Mouse (Mus musculus): ENCODE measurements at regions not wholly inside any gene's neighbourhood (a gene's known extent, or its start where the extent isn't known, plus 50 kb on each side); places are given as distances from the start of the nearest gene placed in this dataset.

DNA sequence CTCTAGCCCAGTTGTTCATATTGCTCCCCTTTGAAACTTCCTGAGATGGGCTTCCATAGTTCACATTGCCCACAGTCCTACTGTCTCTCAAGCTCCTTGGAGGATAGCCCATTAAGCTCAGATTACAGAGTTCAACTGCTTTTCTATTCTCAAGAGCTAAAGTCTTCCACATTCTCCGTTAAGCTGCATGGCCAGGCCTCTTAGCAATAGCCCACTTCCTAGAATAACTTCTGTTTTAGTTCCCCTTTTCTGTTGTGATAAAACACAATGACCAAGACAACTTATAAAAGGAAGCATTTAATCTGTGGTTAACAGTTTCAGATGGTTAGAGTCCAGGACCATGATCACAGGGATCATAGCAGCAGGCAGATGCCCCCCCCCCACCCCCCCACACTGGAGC, 185.5 kb downstream of the Rnf152 start:
- 69% methylated on average over 1 of the region's 1 CpGs for WGBS

DNA sequence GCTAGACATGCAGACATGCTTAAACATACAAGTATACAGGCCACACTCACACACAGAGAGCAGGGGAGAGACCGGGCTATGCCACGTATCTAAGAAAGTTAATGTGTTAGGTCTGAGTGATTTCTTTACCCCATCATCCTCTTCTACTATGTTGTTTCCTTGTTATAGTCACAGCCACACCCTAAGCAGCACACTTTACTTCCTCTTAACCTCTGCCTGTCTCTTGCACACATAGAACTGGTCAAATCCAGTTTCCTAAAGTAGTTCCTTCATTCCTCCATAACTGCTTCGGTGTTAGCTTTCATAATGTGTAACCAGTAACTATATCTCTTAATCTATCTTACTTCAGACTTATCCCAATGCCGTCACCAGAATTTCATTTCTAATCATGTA, 186.4 kb downstream of the Rnf152 start:
- Histone ChIP-seq H3K4me2 (replicated peaks; ENCODE audit: low read depth, low read length) (no peak overlapping the region), H3K9me3 (ENCODE audit: low read length) (no peaks in the 10 kb centered on the region), H3K27ac (ENCODE audit: low read length) (no peak overlapping the region), H3K4me3 (ENCODE audit: low read length) (no peak overlapping the region), H3K36me3 (ENCODE audit: insufficient read depth, low read length) (no peaks in the 10 kb centered on the region), H3K27me3 (ENCODE audit: insufficient read depth, low read length) (no peaks in the 10 kb centered on the region), H3K4me1 (ENCODE audit: insufficient read depth, low read length) (no peaks in the 10 kb centered on the region), H3K9ac (replicated peaks; ENCODE audit: low read length) (no peak overlapping the region)
- WGBS: 83% methylated on average over 4 of the region's 4 CpGs
- peak; percentile 67; the same call in 1 of the 2 replicates for ATAC-seq (ENCODE audit: low FRiP score, low TSS enrichment)

More for the DNA sequence above, 185.5 kb downstream of the Rnf152 start:
- H3K27ac ChIP-seq (ENCODE audit: low read length): no peak overlapping the region
- no peak overlapping the region for H3K4me3 ChIP-seq (ENCODE audit: low read length)
- no peak overlapping the region for H3K9ac ChIP-seq (replicated peaks; ENCODE audit: low read length)
- H3K9me3 ChIP-seq (ENCODE audit: low read length): no peaks in the 10 kb centered on the region
- ATAC-seq (ENCODE audit: low FRiP score, low TSS enrichment): no peak
- H3K27me3 ChIP-seq (ENCODE audit: insufficient read depth, low read length): no peaks in the 10 kb centered on the region
- no peaks in the 10 kb centered on the region for H3K4me1 ChIP-seq (ENCODE audit: insufficient read depth, low read length)
- H3K36me3 ChIP-seq (ENCODE audit: insufficient read depth, low read length): no peaks in the 10 kb centered on the region
- H3K4me2 ChIP-seq (replicated peaks; ENCODE audit: low read depth, low read length): no peak overlapping the region

DNA sequence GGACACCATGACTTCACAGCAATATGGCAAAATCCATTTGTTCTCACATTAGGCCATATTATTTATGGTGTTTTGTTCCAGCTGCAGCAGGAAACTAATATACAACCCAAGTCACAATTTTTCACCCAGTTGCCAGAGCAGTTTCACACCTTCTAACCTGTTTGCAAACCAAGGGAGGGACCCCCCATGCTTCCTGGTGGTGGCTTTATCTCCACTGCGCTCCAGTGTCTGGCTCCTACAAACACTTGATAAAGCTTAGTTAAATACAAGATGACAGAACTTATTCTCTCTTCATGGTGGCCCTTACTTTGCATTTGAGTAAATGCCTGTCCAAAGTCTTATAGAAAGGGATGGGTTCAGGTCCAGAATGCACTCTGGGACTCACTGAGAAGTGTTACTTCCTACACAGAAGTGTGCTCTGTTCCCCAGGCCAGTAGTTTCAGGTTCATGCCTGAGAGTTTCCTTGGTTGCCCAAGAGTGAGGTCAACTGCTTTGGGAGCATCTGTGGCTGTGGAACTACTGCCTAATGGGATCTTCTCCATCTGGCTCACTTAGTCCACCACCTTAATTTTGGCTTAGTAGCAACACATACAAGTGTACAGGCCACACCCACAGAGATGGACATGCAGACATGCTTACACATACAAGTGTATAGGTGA, 186.9 kb downstream of the Rnf152 start:
- Histone ChIP-seq H3K4me1 (ENCODE audit: insufficient read depth, low read length) (no peaks in the 10 kb centered on the region), H3K4me2 (replicated peaks; ENCODE audit: low read depth, low read length) (no peak overlapping the region), H3K27ac (ENCODE audit: low read length) (no peak overlapping the region), H3K9ac (replicated peaks; ENCODE audit: low read length) (no peak overlapping the region), H3K36me3 (ENCODE audit: insufficient read depth, low read length) (no peaks in the 10 kb centered on the region), H3K9me3 (ENCODE audit: low read length) (no peaks in the 10 kb centered on the region), H3K27me3 (ENCODE audit: insufficient read depth, low read length) (no peaks in the 10 kb centered on the region), H3K4me3 (ENCODE audit: low read length) (no peak overlapping the region)
- no peak for ATAC-seq (ENCODE audit: low FRiP score, low TSS enrichment)
- 72% methylated on average over 1 of the region's 1 CpGs for WGBS

DNA sequence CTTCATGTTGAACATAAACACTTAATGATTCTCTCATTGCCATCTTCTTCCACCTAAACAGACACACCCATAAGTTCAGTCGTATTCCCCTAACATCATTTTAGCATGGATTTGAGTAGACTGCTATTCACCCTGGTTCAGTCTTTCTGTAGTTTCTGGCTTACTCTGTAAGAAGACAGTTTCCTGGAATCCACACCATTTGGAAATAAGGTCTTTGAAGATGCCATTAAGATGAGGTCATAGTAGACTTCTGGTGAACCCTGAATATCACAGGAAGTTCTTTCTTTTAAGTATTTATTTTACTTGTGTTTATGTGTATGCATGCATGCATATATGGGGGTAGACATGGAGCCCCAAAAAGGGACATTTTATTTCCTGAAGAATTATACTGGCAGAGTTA, 187.7 kb downstream of the Rnf152 start:
- no peaks in the 10 kb centered on the region for H3K9me3 ChIP-seq (ENCODE audit: low read length)
- 81% methylated on average over 1 of the region's 1 CpGs for WGBS
- ATAC-seq (ENCODE audit: low FRiP score, low TSS enrichment): no peak
- H3K4me2 ChIP-seq (replicated peaks; ENCODE audit: low read depth, low read length): no peak overlapping the region
- H3K4me3 ChIP-seq (ENCODE audit: low read length): no peak overlapping the region
- H3K36me3 ChIP-seq (ENCODE audit: insufficient read depth, low read length): no peaks in the 10 kb centered on the region
- H3K9ac ChIP-seq (replicated peaks; ENCODE audit: low read length): no peak overlapping the region
- H3K27ac ChIP-seq (ENCODE audit: low read length): no peak overlapping the region
- H3K4me1 ChIP-seq (ENCODE audit: insufficient read depth, low read length): no peaks in the 10 kb centered on the region
- no peaks in the 10 kb centered on the region for H3K27me3 ChIP-seq (ENCODE audit: insufficient read depth, low read length)

DNA sequence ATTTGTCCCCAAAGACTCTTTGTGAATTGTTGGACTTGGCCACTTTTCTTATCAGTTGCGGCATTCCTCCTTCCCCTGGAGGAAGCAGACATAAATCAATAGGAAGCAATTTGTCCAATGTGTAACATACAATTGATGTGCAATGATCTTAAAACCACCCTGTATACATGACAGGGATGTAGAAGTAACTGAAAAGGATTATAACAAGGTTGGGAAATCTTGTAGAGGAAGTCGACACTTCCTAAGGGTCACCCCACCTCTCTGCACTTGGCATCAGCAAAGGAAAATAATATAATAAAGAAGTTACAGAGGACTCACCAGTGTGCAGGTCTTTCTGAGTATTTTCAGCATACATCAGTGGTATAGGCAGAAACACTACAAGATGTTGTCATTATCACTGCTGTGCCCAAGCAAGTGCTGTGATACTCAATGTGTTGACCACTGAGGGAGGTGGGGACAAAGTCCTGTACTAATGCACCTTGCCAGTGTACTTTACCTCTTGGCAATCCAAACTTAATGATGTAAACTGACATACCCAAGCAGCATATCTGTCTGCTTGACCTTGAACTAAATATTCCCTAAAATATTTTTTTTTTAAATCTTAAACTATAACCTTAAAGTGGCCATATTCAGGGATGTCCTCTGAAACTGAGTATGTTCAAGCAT, 198.9 kb downstream of the Rnf152 start:
- no peak overlapping the region for H3K4me2 ChIP-seq (replicated peaks; ENCODE audit: low read depth, low read length)
- H3K4me1 ChIP-seq (ENCODE audit: insufficient read depth, low read length): no peaks in the 10 kb centered on the region
- ATAC-seq (ENCODE audit: low FRiP score, low TSS enrichment): no peak
- no peaks in the 10 kb centered on the region for H3K27me3 ChIP-seq (ENCODE audit: insufficient read depth, low read length)
- H3K9me3 ChIP-seq (ENCODE audit: low read length): no peaks in the 10 kb centered on the region
- H3K36me3 ChIP-seq (ENCODE audit: insufficient read depth, low read length): no peaks in the 10 kb centered on the region
- WGBS: 66% methylated on average over 2 of the region's 2 CpGs
- no peak overlapping the region for H3K4me3 ChIP-seq (ENCODE audit: low read length)
- no peak overlapping the region for H3K27ac ChIP-seq (ENCODE audit: low read length)
- H3K9ac ChIP-seq (replicated peaks; ENCODE audit: low read length): no peak overlapping the region

DNA sequence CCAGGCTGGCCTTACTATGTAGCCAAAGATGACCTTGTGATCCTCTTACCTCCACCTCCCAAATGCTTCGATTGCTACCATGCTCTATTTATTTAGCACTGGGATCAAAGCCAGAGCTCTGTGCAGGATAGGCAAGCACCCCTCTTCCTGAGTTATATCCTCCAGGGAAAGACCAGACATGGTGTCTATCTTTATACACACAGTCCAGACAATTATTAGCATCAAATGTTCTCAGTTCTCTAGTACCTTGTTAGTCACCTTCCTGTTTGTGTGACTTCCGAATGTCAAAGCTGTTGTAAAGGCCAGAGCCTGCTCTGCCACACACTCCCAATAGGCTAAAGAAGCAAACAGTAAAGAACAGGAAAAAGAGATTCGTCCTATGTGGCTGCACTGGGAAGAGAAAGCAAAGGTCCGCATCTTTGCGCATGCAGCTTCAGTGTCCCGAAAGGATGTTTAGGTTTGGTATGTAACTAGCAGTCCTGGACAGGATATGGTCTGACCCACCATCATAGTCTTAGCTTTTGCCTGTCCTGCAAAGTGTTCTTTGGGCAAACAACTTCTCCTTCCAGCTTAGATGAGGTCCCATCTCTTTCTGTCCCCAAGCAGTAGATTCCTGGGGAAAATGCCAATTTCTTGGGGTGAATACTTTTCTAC, 204.2 kb downstream of the Rnf152 start:
- 69% methylated on average over 6 of the region's 6 CpGs for WGBS
- Histone ChIP-seq H3K27ac (ENCODE audit: low read length) (no peak overlapping the region), H3K4me2 (replicated peaks; ENCODE audit: low read depth, low read length) (no peak overlapping the region), H3K9ac (replicated peaks; ENCODE audit: low read length) (no peak overlapping the region), H3K4me1 (ENCODE audit: insufficient read depth, low read length) (no peaks in the 10 kb centered on the region), H3K9me3 (ENCODE audit: low read length) (no peaks in the 10 kb centered on the region), H3K4me3 (ENCODE audit: low read length) (no peak overlapping the region), H3K36me3 (ENCODE audit: insufficient read depth, low read length) (no peaks in the 10 kb centered on the region), H3K27me3 (ENCODE audit: insufficient read depth, low read length) (no peaks in the 10 kb centered on the region)
- ATAC-seq (ENCODE audit: low FRiP score, low TSS enrichment): no peak

DNA sequence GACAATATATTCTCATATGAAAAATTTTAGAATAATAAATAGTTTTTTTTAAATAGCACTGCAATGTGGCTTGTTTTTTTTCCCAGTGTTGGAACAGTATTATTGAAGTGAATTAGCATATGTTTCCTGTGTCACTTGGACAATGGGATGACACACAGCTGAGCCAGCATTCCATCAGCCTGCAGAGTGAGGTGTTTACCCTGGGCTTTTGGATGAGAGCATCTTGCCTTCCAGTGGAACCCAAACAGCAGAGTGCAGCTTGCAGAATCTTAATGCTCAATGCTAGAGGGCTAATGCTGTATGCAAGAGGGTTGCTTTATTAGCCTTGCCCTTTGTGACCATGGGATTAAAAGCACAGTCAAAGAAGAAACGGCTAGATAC, 205.1 kb downstream of the Rnf152 start:
- H3K9ac ChIP-seq (replicated peaks; ENCODE audit: low read length): no peak overlapping the region
- no peaks in the 10 kb centered on the region for H3K27me3 ChIP-seq (ENCODE audit: insufficient read depth, low read length)
- H3K4me3 ChIP-seq (ENCODE audit: low read length): no peak overlapping the region
- WGBS: 82% methylated on average over 1 of the region's 1 CpGs
- H3K4me2 ChIP-seq (replicated peaks; ENCODE audit: low read depth, low read length): no peak overlapping the region
- H3K36me3 ChIP-seq (ENCODE audit: insufficient read depth, low read length): no peaks in the 10 kb centered on the region
- no peaks in the 10 kb centered on the region for H3K9me3 ChIP-seq (ENCODE audit: low read length)
- no peak for ATAC-seq (ENCODE audit: low FRiP score, low TSS enrichment)
- no peaks in the 10 kb centered on the region for H3K4me1 ChIP-seq (ENCODE audit: insufficient read depth, low read length)
- H3K27ac ChIP-seq (ENCODE audit: low read length): no peak overlapping the region

DNA sequence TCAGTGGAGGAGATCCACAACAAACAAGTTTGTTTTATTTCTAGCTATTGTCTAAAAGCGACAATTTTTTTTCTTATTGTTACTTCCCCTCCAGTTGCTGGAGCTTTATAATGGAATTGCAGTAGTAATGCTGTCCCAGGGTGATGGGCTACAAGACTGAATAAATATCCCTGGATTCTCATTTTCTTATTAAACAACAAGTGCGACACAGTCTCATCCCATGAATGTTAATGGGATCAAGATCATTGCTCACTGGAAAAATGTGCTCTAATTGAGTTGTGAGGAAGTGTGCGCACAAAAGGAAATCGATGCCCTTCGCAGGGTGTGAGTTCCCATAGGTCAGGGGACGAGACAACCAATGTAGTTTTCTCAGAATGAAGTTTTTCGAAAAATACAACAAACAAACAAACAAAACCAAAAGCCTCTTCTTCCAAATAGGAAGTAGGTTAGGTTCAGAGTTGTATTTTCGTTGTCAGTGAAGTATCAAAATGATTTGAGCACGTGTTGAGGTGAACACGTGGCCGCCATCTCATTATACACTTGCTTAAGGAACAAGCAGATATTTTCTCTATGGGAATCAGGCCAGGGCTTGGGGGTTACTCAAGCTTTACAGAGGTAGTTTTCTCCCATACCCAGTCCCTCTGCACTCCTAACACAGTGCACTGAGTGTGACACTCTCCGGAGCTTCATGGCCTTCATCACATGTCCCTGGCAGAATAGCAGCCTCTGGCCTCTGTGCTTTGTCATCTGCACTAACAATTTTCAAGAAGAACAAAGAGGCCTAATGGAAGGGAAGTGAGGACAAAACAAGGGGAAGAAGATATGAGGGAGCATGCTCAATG, 205.7 kb downstream of the Rnf152 start:
- Histone ChIP-seq H3K27ac (ENCODE audit: low read length) (no peak overlapping the region), H3K4me1 (ENCODE audit: insufficient read depth, low read length) (no peaks in the 10 kb centered on the region), H3K27me3 (ENCODE audit: insufficient read depth, low read length) (no peaks in the 10 kb centered on the region), H3K4me3 (ENCODE audit: low read length) (no peak overlapping the region), H3K4me2 (replicated peaks; ENCODE audit: low read depth, low read length) (no peak overlapping the region), H3K9me3 (ENCODE audit: low read length) (no peaks in the 10 kb centered on the region), H3K9ac (replicated peaks; ENCODE audit: low read length) (no peak overlapping the region), H3K36me3 (ENCODE audit: insufficient read depth, low read length) (no peaks in the 10 kb centered on the region)
- WGBS: 84% methylated on average over 12 of the region's 12 CpGs
- ATAC-seq (ENCODE audit: low FRiP score, low TSS enrichment): no peak

DNA sequence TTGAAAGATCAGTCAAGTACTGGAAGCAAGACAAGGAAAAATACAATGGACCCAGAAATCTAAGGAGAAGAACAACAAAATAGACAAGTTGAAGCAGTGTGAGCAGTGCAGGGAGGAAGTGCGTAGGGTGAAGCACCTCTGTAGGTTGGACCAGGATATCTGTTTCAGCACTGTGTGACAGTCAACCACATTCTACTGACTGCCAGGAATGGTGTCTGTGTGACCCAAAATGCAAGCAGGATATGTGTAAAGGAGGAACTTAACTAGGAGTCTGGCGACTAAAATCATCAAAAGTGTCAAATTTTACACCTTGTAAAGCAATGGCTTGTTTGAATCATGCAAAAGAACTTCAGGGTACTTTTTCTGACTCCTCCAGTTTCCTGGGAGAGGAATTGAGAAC, 207.7 kb downstream of the Rnf152 start:
- ATAC-seq (ENCODE audit: low FRiP score, low TSS enrichment): no peak
- Histone ChIP-seq H3K4me3 (ENCODE audit: low read length) (no peak overlapping the region), H3K36me3 (ENCODE audit: insufficient read depth, low read length) (no peaks in the 10 kb centered on the region), H3K9ac (replicated peaks; ENCODE audit: low read length) (no peak overlapping the region), H3K4me1 (ENCODE audit: insufficient read depth, low read length) (no peaks in the 10 kb centered on the region), H3K9me3 (ENCODE audit: low read length) (no peaks in the 10 kb centered on the region), H3K27ac (ENCODE audit: low read length) (no peak overlapping the region), H3K27me3 (ENCODE audit: insufficient read depth, low read length) (no peaks in the 10 kb centered on the region), H3K4me2 (replicated peaks; ENCODE audit: low read depth, low read length) (no peak overlapping the region)
- WGBS: 64% methylated on average over 2 of the region's 2 CpGs

All from kidney, embryonic 16.5 days (tissue).